Mouse (Mus musculus) A20 (cell line): ENCODE results near the gene Gm28305.
A peak's percentile ranks its signal among the peaks of the same experiment; 100 is the strongest.

ENCODE experiments used
- DNase-seq: peaks from one replicate; pipeline ENCODE4 v3.0.0-alpha.2; 2011; ENCODE audit warnings: low read depth, low spot score

Gm28305 gene

DNA sequence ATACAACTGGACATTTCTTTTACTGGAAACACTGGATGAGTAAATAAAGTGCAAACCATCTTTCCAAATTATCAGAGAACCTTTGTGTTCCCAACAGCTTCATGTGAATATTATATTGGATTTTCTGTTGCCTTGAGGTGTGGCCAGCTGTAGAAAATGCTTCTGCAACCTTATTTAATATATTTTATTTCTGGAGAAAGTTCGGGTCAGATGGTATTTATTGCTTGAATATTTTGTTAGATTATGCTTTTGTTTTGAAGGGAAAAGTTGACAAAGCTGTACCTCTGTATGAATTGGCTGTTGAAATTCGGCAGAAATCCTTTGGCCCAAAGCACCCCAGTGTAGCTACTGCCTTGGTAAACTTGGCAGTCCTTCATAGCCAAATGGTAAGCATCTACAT lies at the start of gene Gm28305:
Gm28305 (plus strand) TSS at position 301 of the 400 bp plus-strand sequence.
- no peak for DNase-seq

DNA sequence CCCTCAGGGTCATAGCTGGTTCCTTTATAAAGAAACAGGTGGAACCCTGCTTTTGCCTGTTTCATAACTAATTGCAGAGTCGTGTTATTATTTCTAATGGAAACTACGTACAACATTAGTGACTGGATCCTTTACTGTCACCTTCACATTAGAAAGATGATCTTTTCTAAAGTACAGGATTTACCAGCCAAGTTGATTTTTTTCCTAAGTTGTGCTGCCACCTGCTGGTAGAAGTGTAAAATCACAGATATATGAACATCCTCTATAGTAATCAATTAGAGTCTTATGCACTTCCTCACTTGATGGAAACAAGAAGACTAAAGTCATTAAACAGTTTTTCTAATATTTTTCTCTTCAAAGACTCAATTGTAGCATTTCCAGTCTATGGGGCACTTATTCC lies 44.0 kb upstream of the Gm28305 start:
- DNase-seq = peak; percentile 61

DNA sequence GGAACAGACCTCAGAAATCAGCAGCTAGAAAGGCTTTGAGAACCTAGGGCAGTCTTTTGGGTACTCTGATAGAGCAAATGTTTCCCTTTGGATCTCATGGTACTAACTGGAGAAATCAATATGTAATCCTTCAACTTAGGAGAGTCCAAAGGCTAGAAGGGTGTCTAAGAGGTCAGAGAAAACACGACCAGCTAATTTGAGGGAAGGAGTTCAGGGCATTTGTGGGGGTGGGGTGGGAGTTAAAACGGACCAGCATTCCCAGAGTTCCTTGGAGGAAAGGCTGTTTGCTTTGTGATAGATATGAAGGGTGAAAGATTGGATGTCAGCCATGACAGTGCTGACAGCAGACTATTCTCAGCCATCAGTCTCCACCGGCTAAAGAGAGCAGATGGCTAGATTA lies 39.9 kb upstream of the Gm28305 start:
- no peak for DNase-seq

DNA sequence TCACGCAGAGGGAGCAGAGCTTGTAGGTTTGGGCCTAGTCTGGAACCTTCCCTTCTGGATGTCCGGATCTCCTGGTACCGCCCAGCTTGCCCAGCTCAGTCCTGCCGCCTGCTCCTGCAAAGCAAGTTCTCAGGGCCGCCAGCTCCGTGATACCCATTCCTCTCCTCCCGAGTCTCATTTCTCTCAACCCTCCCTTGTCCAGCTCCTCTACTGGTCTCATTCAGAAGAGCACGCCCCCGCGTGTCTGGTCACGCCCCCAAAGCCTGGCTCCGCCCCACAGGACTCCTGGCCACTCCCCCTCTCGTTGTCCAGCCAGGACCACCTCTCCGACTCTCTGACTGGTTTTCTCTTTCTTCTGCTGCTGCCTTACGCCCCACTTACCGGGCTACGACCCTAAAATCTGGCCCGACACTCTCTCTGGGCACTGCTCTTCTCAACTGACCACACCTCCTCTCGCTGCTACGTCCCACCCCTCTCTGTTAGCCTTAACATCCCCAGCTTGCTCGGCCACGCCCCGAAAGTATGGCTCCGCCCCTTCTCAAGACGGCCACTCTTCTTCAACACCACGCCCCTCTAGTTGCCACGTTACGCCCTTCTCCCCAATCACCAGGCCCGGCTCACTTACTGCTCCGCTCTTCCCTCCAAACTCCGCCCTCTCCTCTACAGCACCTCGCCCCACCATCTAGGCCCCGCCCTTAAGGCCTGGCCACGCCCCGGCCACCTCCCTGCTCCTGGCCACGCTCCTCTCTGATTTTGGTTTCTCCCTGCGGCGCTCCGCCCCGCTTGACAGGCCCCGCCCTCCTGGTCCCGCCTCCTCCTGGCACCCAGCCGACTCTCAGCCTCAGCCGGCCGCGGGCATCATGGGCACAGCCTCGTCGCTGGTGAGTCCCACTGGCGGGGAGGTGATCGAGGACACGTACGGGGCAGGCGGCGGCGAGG lies 38.3 kb upstream of the Gm28305 start, which contains the start of gene Nphp3:
Nphp3 (plus strand) TSS at position 624 of the 939 bp plus-strand sequence.
- DNase-seq = peak; percentile 100

DNA sequence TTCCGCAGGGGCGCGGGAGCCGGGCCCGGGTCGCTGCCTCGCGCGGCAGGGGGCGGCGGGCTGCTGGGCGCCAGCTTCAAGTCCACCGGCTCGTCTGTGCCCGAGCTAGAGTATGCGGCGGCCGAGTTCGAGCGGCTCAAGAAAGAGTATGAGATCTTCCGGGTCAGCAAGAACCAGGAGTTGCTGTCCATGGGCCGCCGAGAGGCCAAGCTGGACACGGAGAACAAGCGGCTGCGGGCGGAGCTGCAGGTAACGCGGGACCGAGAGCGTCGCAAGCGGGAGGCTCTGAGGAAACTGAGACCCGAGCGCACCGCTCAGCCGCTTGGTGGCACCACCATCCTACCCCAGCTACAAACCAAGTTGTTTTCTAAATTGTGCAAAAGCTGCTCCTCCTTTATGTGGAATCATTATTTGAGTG lies 37.5 kb upstream of the Gm28305 start:
- peak; percentile 92 for DNase-seq

DNA sequence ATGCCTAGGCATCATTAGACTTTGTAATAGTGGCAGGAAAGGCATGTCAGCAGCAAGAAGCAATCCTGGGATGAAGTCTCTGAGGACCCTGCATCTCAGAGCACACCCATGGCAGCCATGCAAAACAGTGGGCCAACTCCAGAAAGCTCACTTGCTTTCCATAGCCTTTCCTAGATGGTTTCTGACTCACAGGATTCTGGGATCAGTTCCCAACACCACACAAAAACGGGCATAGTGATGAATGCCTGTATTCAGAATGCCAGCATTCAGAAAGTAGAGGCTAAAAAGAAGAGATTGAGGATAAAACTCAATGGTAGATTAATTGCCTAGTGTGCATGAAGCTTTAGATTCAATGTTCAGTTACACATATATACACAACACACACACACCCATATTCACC lies 25.9 kb upstream of the Gm28305 start:
- no peak for DNase-seq

DNA sequence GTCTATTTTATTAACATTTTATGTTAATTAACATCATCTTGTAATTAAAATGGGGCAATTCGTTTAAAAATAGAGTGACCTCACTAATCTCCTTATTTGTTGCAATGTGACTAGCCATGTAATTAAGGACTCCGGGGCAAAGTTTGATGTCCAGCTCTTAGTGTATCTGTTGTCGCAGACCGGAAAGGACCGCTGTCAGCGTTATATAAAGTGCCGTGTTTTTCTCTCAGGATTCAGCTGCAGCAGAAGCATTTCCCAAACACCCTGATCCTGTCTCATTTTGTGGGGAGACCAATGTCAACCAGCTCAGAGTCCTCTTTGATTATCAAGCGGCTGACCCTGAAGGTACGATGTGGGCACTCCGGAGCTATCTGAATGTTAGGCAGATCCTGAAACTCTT lies 19.4 kb upstream of the Gm28305 start:
- DNase-seq = no peak

DNA sequence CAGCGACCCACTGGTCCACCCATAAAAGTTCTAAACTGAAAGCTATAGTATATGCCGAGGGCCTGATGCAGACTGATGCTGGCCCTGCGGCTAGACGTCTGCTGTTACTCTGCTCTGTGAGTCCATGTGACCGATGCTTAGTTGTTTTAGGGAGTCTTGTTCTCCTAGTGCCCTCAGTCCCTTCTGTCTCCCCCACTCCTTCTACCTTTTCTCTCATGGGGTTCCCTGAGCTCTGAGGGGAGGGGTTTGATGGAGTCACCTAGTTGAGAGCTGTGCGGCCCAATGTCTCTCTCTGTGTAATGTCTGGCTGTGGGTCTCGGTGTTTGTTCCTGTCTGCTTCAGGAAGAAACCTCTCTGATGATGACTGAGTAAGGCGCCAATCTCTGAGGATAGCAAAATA lies 13.3 kb upstream of the Gm28305 start:
- no peak for DNase-seq

DNA sequence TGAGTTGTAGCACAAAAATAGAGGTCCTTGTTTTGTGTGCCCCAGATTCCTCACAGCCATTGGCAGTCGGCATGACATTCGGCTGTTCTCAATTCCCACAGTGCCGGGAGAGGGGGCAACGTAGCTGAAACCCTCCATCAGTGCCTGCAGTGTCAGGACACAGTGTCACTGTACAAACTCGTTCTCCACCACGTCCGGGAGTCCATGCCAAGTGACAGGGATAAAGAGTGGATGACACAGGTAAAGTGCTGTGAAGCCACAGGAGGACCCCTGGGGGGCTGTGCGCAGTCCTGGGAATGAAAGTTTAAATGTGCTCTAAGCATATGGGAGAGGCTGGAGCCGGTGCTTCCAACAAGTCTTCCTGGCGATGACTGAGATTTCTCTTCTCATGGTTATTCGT lies 10.6 kb upstream of the Gm28305 start:
- DNase-seq = no peak

DNA sequence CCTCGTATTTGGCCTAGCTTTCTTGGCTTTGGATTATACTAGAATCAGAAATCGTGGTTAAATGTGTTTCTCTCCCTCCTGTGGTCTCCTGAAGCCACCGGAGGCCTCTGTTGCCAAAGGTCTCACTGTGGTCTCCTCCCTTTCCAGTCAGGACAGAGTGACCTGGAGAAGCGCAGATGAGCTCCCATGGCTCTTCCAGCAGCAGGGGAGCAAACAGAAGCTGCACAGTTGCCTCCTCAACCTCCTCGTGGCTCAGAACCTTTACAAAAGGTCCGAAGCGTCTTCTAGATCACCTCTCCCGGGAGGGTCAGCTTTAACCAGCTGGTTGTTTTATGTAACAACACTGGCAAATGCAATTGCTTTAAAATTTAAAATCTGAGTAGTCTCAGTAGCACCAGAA lies 6.2 kb upstream of the Gm28305 start:
- no peak for DNase-seq

DNA sequence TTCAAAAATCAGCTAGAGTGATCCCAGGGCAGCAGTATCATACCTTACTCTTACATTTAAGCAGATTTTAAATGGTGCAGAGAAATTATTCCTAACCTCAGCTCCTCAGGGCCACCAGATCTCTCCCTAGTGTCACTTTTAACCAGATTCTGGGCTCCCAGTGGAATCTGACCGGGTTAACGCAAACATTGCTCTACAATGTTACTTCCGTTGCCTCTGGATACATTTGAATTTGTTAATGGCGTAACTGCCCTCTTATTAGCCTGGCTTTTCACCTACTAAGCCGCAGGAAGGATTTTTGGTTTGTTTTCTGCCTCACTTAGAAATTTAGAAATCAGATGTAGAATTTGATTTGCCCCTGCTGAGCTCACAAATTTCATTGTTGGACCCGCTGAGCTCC lies 5.7 kb upstream of the Gm28305 start:
- no peak for DNase-seq

DNA sequence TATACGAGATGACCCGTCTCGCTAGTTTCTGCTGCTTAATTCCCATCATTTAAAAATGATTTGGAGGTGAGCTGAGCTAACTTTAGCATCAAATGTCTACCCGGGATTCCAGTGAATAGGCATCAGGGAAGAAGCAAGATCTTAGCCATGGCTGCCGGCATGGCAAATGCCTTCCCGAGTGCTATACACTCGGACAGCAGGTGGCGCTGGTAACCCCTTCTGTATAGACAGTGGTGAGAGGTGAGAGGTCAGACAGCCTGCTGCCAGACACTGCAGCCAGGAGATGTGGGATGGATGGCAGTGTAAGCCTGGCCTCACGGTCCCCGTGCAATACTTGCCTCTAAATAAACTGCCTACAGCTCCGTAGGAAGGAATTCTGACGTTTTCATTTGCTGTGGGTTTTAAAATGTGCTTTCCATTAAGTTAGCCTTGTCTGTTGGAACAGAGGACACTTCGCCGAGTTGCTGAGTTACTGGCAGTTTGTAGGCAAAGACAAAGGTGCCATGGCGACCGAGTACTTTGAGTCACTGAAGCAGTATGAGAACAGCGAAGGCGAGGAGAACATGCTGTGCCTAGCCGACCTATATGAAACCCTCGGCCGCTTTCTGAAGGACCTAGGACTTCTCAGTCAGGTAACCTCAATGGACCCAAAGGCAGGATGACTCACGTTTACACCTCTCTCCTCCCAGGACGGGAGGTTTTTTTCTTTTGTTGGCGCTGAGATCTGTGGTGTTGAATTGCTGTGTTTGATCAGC lies 5.0 kb upstream of the Gm28305 start:
- peak; percentile 70 for DNase-seq

DNA sequence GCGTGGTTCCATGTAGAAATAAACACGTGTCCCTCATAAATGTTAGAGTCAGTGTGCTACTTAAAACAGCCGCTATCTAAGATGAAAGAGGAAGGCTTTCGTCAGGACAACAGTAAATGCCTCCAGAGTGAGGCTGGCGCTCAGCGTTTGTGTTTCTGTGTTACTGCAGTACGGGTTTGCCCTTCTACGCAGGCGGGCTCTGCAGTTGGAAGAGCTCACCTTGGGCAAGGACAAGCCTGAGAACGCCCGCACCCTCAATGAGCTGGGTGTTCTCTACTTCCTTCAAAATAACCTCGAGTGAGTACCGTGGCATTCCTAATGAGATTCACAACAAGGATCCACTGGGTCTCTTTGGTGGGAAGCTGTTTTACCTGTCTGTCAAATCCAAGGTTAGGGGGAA lies 2.2 kb upstream of the Gm28305 start:
- no peak for DNase-seq

DNA sequence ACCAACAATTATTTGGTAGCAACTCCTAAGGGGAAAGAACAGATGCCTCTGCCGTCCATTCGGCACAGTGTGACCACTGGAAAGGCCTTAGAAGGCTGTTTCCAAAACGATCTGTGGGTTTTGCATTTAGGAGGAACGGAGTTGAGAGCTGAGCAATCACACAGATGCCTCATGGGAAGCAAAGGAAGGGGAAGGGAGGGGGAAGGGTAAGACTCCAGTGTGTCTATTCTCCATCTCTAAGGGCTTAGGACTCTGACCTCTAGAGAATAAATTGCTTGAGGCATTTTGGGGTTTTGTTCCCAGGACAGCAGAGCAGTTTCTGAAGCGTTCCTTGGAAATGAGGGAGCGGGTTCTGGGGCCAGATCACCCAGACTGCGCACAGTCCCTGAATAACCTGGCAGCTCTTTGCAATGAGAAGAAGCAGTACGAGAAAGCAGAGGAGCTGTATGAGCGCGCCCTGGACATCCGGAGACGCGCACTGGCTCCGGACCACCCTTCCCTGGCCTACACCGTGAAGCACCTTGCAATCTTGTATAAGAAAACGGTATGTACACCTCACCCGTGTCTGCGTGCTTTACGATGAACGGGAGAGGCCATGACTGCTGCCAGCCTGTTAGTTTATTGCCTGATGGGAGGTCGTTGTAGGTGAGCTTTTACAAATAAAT lies 1.3 kb upstream of the Gm28305 start:
- no peak for DNase-seq

DNA sequence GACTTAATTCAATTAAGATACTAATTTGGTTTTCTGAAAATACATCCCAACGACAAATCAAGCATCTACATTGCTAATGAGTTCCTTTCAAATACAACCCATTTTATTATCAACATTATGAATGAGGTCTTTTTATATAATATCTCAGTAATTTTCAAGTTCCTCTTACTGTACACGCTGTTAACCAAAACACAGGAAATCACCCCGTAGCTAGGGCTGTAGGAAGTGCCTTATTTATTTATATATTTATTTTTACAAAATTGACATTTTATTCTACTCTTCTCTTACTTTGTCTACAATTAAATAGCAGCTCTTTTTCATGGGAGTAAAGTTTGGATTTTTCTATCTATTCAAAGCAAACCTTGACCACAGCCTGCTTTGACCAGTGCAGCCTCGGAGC lies 720 bp upstream of the Gm28305 start:
- DNase-seq = no peak

DNA sequence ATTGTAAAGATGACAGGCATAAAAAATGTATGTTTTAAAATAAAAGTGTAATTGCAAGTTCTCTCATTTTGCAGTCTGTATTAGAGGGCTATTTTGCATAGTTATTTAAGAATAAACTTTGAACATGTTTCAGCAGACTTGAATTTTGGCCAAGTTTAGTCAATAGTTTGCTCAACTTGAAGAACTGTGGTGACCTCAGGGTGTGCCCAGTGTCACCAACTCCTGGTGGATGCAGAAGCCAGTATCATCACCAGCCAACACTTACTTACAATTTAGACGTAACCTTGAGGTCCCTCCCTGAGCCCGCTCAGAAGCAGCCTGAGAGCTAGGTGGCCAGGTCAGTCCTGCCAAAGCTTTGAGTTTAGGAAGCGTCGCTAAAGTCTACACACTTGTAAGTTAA lies 3.2 kb downstream of the Gm28305 start:
- no peak for DNase-seq

DNA sequence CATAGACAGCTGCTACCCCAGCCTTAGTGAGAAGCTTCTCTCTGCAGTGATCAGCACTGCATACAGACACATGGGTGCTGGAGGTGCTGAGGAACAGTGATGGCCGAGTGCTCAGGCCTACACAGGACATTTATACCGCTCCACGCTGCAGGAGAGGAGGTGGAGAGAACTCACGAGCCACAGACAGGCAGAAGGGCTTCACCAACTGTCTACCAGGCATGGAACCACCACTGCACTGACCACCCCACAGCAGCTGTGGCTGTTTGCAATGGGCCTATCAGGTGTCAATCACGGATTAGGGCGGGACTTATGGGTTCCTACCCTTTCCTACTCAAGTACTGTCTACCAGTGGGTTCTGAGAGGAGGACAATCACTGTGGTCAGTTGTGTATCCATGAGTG lies 10.6 kb downstream of the Gm28305 start:
- DNase-seq = no peak

DNA sequence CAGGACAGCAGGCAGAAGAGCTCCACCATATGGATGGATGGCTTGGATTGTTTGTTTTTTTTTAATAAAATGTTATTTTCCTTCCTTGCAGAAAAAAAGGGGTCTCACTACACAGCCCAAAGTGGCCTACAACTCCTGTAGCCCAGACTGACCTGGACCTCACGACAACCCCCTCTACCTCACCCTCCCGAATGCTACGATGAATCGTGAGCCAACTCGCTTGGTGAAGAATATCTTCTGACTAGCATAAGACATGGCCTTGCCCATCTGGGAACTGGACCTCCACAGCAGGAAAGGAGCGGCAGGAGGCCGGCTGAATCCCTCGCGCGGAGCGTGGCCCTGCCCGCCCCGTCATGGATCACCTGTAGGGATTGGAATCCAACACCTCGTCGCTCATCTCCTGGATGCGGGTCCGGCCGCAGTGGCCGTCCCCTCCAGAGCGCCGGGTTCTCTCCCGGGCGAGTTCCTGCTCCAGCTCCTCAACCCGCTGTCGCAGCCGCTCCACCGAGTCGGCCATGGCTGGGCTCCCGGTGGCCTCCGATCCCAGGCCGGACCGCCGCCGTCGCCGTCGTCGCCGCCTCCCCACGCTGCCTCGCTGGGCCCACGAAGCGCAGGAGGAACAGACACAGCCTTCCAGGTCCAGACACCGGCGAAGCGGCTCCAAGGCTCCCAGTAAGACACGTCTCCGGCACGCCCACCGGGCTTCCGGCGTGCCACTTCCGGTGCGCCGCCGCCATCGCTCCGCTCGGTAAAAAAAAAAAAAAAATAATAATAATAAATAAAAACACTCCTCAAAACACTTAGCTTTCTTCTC lies 22.2 kb downstream of the Gm28305 start, which contains the start of gene Uba5:
Uba5 (minus strand) TSS at position 705 of the 814 bp plus-strand sequence.
- DNase-seq = peak; percentile 87

DNA sequence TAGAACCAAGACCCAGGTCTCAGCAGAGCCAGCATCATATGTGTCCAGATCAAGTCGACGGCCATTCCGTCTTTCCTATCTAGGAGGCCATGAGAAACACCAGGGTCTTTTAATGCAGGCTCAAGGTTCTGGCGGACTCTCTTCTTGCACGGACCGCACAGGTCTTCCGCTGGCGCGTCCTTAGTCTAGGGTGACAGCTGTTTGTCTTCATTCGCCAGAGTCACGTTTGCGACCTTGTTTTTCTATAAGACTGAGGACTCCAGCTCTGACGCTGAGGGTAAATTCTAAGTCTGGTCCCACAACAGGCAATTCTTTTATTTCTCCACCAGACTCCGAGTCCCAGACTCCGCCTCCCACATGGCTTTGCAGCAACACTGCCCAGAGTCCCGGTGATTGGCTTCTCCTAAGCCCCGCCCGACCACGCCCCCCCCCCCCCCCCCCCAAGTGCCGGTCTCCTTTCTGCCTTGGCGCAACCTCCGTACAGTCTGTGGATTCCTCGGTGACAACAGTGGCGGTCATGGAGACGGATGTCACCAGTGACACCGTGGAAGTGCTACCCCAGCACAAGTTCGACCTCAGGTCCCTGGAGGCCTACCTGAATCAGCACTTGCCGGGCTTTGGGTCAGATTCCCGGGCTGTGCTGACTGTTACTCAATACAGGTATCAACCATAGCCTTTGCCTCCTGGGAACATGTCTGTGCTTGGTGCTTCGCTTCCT lies 22.9 kb downstream of the Gm28305 start, which contains the start of gene Acad11:
Acad11 (plus strand) TSS at position 134 of the 718 bp plus-strand sequence.
- peak; percentile 97 for DNase-seq

DNA sequence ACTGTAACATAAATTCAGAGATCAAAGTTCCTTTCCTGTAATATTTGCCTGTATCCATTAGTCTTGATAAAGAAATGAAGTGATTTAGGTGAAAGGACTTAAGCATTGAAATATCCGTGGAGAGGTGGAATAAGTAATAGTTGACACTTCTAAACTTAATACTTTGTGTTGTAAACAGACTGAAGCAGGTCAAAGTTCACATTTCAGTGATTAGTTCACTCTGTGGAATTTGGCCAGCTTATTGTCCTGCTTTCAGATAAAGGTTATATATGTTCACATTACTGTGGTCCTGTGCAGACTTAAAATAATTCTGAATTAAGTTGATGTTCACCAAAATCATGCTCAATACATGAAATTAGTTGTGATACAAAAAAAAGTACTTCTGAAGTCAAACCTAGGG lies 24.1 kb downstream of the Gm28305 start:
- DNase-seq = no peak
